Mouse (Mus musculus): ENCODE data around the gene 2310033P09Rik. TPM values are rescaled to one million over a fixed set of nuclear protein-coding genes. Genes with fewer than 3 reads are reported as not detected.

The 2310033P09Rik gene
- total RNA-seq, 2 experiments from 2014 or later = 9.2 to 9.5 TPM

GRCm38 (mm10) chr11:59226787-59227603 lies 18.9 kb downstream of the 2310033P09Rik start:
- intact Hi-C loops (cut with DNase I) = loop anchor here (2.0 to 5.0 kb wide), 2 partner anchors 18 to 35 kb away; partner anchors contain the start of genes 2310033P09Rik and Guk1
- DNase-seq = no peak

GRCm38 (mm10) chr11:59227604-59228121 lies 19.5 kb downstream of the 2310033P09Rik start:
- no peak for DNase-seq
- intact Hi-C loops (cut with DNase I) = loop anchor here (2.0 to 5.0 kb wide), 3 partner anchors 19 to 65 kb away; partner anchors contain the start of genes 2310033P09Rik, Guk1 and Iba57

- peak; percentile 96 to 98 for DNase-seq
- intact Hi-C loops (cut with DNase I) = loop anchor here (2.0 to 5.0 kb wide), 2 partner anchors 36 to 66 kb away; partner anchors contain the start of genes Guk1 and Iba57
Observed at GRCm38 (mm10) chr11:59228122-59228953, 20.2 kb downstream of the 2310033P09Rik start, which contains the start of gene Arf1. Arf1 (minus strand) TSS chr11:59228270.

- peak; percentile 58 to 66 for DNase-seq
- intact Hi-C loops (cut with DNase I) = no loop called here
Observed at GRCm38 (mm10) chr11:59230144-59230760, 22.1 kb downstream of the 2310033P09Rik start.

GRCm38 (mm10) chr11:59232797-59233196 lies 24.7 kb downstream of the 2310033P09Rik start:
- intact Hi-C loops (cut with DNase I) = no loop called here
- DNase-seq = no peak

- peak; percentile 43 to 61 for DNase-seq
- intact Hi-C loops (cut with DNase I) = loop anchor here (2.0 to 5.0 kb wide), 2 partner anchors 60 to 244 kb away; no protein-coding TSS in a partner anchor
Observed at GRCm38 (mm10) chr11:59238525-59239427, 30.7 kb downstream of the 2310033P09Rik start.

- no peak for DNase-seq
- intact Hi-C loops (cut with DNase I) = loop anchor here (2.0 to 5.0 kb wide), 2 partner anchors 59 to 243 kb away; no protein-coding TSS in a partner anchor
Observed at GRCm38 (mm10) chr11:59239428-59239785, 31.3 kb downstream of the 2310033P09Rik start.

- DNase-seq = no peak
- intact Hi-C loops (cut with DNase I) = loop anchor here (2.0 to 5.0 kb wide), 2 partner anchors 59 to 243 kb away; no protein-coding TSS in a partner anchor
Observed at GRCm38 (mm10) chr11:59239796-59240195, 31.7 kb downstream of the 2310033P09Rik start.

GRCm38 (mm10) chr11:59241841-59242240 lies 33.7 kb downstream of the 2310033P09Rik start:
- intact Hi-C loops (cut with DNase I) = no loop called here
- DNase-seq = no peak

- DNase-seq = no peak
- intact Hi-C loops (cut with DNase I) = no loop called here
Observed at GRCm38 (mm10) chr11:59243856-59244255, 35.7 kb downstream of the 2310033P09Rik start.

GRCm38 (mm10) chr11:59248101-59248500 lies 40.0 kb downstream of the 2310033P09Rik start:
- DNase-seq = no peak
- intact Hi-C loops (cut with DNase I) = no loop called here

- intact Hi-C loops (cut with DNase I) = no loop called here
- no peak for DNase-seq
Observed at GRCm38 (mm10) chr11:59259647-59260046, 51.5 kb downstream of the 2310033P09Rik start.

Other genes with a start within 250 kb of the 2310033P09Rik start
- gene Trim11, start 230.2 kb upstream of the 2310033P09Rik start, total RNA-seq (2021) = 10 to 100 TPM; 14.5 TPM
- 100 to 1,000 TPM; 725 to 820 TPM for gene Obscn, start 71.9 kb upstream of the 2310033P09Rik start, total RNA-seq (2021)
- gene Iba57, start 44.6 kb upstream of the 2310033P09Rik start, total RNA-seq (2021) = 10 to 100 TPM; 20.4 to 20.5 TPM
- 1 to 10 TPM in 1 of 2 experiments, under 1 TPM in 1; 0.97 to 1.0 TPM for gene Gjc2, start 25.1 kb upstream of the 2310033P09Rik start, total RNA-seq (2021)
- 100 to 1,000 TPM in 1 of 2 experiments, 10 to 100 TPM in 1; 88.3 to 117 TPM for gene Guk1, start 16.1 kb upstream of the 2310033P09Rik start, total RNA-seq (2021)
- 100 to 1,000 TPM; 110 to 125 TPM for gene Mrpl55, start 5.8 kb upstream of the 2310033P09Rik start, total RNA-seq (2021)
- gene Arf1, start 19.9 kb downstream of the 2310033P09Rik start, total RNA-seq (2021) = 100 to 1,000 TPM; 257 TPM
- not detected for gene Wnt3a, start 82.4 kb downstream of the 2310033P09Rik start, total RNA-seq (2021)
- gene Wnt9a, start 98.6 kb downstream of the 2310033P09Rik start, total RNA-seq (2021) = 1 to 10 TPM; 6.0 to 6.2 TPM
- not detected for gene Prss38, start 167.3 kb downstream of the 2310033P09Rik start, total RNA-seq (2021)
- gene Jmjd4, start 241.7 kb downstream of the 2310033P09Rik start, total RNA-seq (2021) = 10 to 100 TPM; 10.8 TPM
- gene Snap47, start 242.9 kb downstream of the 2310033P09Rik start, total RNA-seq (2021) = 10 to 100 TPM; 33.0 to 37.7 TPM